Mouse (Mus musculus) heart, postnatal 25 days (tissue): ENCODE results near the gene Pigx. TPM values are rescaled to one million over a fixed set of nuclear protein-coding genes. Genes with fewer than 3 reads are reported as not detected.

Source experiments
- DNase-seq: peaks from one replicate; pipeline ENCODE4 v3.0.0; 2022; ENCODE audit warnings: low spot score
- intact Hi-C: fragments of 180-260 bp; cut with DNase I; formaldehyde crosslinking; loops from one replicate; pipeline ENCODE4 v1.15.1; 2025
- total RNA-seq, 2 experiments: library from RNA; stranded (reverse); gene quantifications; 2 replicates each; pipeline ENCODE4 v1.2.3; 2021

Pigx gene
- 10 to 100 TPM; 19.2 to 21.9 TPM for total RNA-seq

GRCm38 (mm10) chr16:32099638-32100150 is at the start of gene Pigx, which contains the start of gene Cep19:
Pigx (minus strand) TSS chr16:32099740.
Cep19 (plus strand) TSS chr16:32099800.
- intact Hi-C loops = loop anchor here (2.0 kb wide), 1 partner anchor 15 kb away; no protein-coding TSS in a partner anchor
- DNase-seq = peak; percentile 85

DNA sequence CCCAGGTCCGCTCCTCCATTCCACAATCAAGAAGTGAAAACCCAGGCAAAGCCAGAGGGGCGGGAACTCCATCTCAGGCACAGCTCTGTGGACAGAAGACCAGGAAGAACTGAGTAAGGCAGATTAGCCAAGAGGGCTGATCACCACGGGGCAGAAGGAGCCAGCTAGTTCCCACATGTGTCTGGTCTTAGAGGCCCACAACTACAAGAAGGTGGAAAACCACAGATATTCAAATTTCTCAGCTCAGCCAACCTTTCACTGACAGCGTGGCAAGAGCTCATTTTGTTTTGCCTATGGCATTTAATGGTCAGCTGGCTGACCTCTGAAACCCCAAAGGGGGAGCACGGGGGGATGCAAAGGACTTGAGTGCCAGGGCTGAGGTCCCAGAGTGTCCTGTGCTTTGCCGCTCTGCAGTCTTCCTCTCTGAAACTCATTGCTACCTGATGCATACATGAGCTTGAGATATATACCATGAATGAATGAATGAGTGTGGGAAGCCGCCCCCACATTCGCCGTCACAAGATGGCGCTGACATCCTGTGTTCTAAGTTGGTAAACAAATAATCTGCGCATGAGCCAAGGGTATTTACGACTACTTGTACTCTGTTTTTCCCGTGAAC is 48.2 kb upstream of the Pigx start:
- no peak for DNase-seq
- intact Hi-C loops = no loop called here

GRCm38 (mm10) chr16:32144592-32144991 is 45.1 kb upstream of the Pigx start:
- intact Hi-C loops = no loop called here
- DNase-seq = no peak

DNA sequence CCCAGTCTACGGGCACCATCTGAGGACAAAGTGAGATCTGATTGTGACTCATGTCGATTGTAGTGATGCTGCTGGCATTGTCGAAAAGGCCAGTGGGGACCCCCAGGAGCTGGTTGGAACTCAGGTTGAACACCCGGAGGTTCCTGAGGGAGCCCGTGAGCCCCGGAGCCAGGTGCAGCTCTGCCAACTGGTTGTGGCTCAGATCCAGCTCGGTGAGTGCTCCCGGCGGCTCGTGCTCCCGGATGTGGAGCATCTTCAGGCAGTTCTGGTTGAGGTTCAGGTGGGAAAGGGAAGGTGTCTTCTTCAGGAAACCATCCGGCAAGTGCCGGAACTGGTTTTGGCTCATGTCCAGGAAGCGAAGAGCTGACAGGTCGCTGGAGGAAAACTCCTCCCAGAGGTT is 44.2 kb upstream of the Pigx start:
- no peak for DNase-seq
- intact Hi-C loops = no loop called here

DNA sequence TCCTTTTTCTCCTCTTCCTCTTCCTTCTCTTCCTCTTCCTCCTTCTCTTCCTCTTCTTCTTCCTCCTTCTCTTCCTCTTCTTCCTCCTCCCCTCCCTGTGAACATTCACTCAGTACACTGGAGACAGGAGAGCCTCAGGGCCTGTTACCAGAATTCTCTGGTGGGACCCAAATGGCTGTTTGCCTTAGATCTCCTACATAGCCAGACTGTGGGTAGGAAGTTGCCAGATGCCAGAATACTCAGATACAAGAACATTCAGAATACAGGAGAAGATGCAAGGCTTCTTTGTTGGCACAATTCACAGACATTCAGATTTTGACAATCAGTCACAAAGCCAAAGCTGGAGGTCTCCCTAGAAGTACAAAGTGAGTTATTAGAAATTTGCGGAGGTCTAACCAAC is 39.4 kb upstream of the Pigx start:
- intact Hi-C loops = no loop called here
- no peak for DNase-seq

- no peak for DNase-seq
- intact Hi-C loops = no loop called here
Observed at GRCm38 (mm10) chr16:32135842-32136357, 36.4 kb upstream of the Pigx start.

DNA sequence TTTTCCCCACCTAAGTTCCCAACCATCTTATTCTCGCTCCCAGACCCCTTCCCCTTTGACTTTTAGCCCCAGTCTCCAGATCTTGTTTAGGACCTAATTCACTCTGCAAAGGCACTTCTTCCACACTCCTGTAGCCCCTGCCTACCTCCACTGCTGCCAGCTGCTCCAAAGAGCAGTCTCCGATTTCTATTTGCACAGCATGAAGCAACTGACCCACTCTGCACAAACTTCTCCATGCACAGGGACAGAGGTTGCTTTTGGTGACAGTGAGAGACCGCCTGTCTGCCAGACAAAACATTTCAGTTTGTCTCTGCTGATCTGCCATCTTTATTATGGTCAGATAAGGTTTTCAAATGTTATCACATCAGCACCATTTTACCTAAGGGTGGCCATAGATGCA is 33.6 kb upstream of the Pigx start:
- intact Hi-C loops = no loop called here

DNA sequence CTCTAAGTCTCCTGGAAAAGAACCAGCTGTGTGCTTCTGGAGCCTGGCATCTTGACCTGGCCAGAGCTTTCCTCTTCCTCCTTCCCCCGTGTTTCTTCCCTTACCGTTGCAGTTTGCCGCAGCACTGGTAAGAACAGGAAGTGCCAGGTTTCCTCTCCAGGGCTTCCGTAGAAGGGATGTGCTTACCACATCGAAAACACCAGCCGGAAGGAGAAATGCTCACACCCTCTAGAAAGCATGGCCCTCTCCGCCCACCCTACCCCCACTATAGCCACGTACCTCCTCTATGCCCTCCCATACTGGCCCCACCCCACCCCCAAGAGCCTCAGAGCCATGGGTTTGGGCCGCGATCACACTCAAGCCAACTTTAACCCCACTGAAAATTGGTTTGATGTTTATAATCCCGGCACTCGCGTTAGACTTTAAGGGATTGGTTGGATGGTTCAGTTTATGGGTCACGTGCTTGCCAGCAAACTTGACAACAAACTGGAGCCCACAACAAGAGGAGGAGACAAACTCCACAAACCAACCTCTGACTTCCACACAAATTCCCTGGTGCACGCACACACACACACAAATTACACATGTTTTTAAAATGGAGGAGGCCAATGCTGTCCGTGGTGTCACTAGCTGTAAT is 30.8 kb upstream of the Pigx start:
- intact Hi-C loops = no loop called here

More for the DNA sequence above, 33.6 kb upstream of the Pigx start:
- DNase-seq = no peak

GRCm38 (mm10) chr16:32129449-32130189 is 30.1 kb upstream of the Pigx start:
- no peak for DNase-seq
- intact Hi-C loops = no loop called here

More for the DNA sequence above, 30.8 kb upstream of the Pigx start:
- DNase-seq = peak; percentile 38

- intact Hi-C loops = no loop called here
- DNase-seq = no peak
Observed at GRCm38 (mm10) chr16:32127046-32127445, 27.5 kb upstream of the Pigx start.

GRCm38 (mm10) chr16:32125364-32125763 is 25.8 kb upstream of the Pigx start:
- intact Hi-C loops = no loop called here
- DNase-seq = no peak

- no peak for DNase-seq
- intact Hi-C loops = no loop called here
Observed at GRCm38 (mm10) chr16:32124444-32125335, 25.1 kb upstream of the Pigx start.

- no peak for DNase-seq
- intact Hi-C loops = no loop called here
Observed at GRCm38 (mm10) chr16:32124020-32124419, 24.5 kb upstream of the Pigx start.

DNA sequence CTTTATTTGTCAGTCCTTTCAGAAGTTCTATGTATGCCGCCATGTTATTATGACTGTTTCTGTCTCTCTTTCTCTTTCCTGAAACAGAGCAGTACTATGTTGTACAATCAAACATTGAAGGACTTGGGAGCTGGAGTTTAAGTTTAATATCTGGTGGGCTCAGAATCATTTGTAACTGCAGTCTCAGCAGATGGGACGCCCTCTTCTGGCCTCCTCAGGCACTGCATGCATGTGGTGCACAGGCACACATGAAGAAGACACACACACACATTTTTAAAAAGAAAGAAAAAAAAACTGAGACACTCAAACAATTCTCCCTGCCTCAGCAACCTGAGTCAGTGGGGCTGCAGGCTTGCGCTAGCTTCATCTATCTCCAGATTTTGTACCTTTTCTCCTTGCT is 20.9 kb upstream of the Pigx start:
- DNase-seq = no peak
- intact Hi-C loops = no loop called here

GRCm38 (mm10) chr16:32116186-32116585 is 16.6 kb upstream of the Pigx start:
- no peak for DNase-seq
- intact Hi-C loops = loop anchor here (5.0 to 10.0 kb wide), 3 partner anchors 49 to 381 kb away; partner anchors contain the start of genes Nrros and Zdhhc19

DNA sequence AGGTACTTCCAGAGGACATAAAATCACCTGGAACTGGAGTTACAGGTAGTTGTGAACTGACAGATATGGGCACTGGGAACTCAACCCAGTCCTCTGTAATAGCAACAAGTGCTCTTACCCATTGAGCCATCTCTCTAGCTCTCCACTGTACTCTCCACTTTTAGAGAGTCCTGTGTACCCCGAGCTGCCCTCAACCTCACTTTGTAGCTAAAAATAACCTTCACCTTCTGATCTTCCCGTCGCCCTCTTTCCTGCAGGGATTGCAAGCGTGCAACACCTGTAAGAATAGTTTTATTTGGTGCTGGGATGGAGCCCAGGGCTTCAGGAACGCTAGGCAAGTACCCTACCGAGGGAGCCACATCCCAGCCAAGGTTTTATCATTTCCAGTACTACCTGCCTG is 16.2 kb upstream of the Pigx start:
- intact Hi-C loops = loop anchor here (5.0 to 10.0 kb wide), 3 partner anchors 49 to 382 kb away; partner anchors contain the start of genes Nrros and Zdhhc19
- DNase-seq = no peak

GRCm38 (mm10) chr16:32114968-32115695 is 15.6 kb upstream of the Pigx start:
- intact Hi-C loops = loop anchor here (5.0 to 10.0 kb wide), 3 partner anchors 50 to 382 kb away; partner anchors contain the start of genes Nrros and Zdhhc19
- DNase-seq = peak; percentile 63

DNA sequence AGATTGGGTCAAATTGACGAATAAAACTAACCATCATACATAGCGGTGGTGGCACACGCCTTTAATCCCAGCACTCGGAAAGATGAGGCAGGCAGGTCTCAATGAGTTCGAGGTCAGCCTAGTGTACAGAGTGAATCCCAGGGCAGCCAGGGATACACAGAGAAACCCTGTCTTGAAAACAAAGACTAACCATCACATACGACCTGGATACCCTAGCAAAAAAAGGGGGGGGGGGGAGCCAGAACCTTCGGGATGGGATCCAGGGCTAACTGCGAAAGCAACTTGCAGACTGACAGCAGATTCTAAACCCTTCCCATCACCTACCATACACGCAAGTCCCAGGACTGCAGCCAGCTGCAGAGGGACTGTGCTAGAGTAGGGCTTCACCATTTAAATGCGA is 14.9 kb upstream of the Pigx start:
- DNase-seq = no peak
- intact Hi-C loops = loop anchor here (10.0 kb wide), 1 partner anchor 50 kb away; the partner anchor contains the start of gene Nrros
